Mouse (Mus musculus) limb, embryonic 13.5 days (tissue): ENCODE measurements around the gene Cdcp2. TPM values are rescaled to one million over a fixed set of nuclear protein-coding genes. Genes with fewer than 3 reads are reported as not detected.

ENCODE experiments used
- ATAC-seq: fragments of 200-750 bp; cut with Nextera tagmentation; 2 replicates; pipeline ENCODE4 v1.8.0; 2017; ENCODE audit warnings: low read depth, moderate number of reproducible peaks, moderate TSS enrichment; ENCODE audit not compliant: low FRiP score
- H3K27ac ChIP-seq: fragments of 300-500 bp; sonication (generic); 2 replicates; pipeline ENCODE4 v1.5.1; 2015; ENCODE audit warnings: inconsistent platforms, mild to moderate bottlenecking, moderate library complexity
- H3K27me3 ChIP-seq: fragments of 300-500 bp; sonication (generic); 2 replicates; pipeline ENCODE4 v1.6.1; 2015; ENCODE audit warnings: mild to moderate bottlenecking, inconsistent platforms
- H3K36me3 ChIP-seq: fragments of 300-500 bp; sonication (generic); 2 replicates; pipeline ENCODE4 v1.6.1; 2015; ENCODE audit warnings: inconsistent platforms, mild to moderate bottlenecking, moderate library complexity
- H3K4me1 ChIP-seq: fragments of 300-500 bp; sonication (generic); 2 replicates; pipeline ENCODE4 v1.6.1; 2015; ENCODE audit warnings: inconsistent platforms
- H3K4me2 ChIP-seq: fragments of 300-500 bp; sonication (generic); replicated peaks from 2 replicates; pipeline ENCODE4 v1.6.1; 2015; ENCODE audit warnings: inconsistent platforms, mild to moderate bottlenecking, moderate library complexity
- H3K4me3 ChIP-seq: fragments of 300-500 bp; sonication (generic); 2 replicates; pipeline ENCODE4 v1.5.1; 2015; ENCODE audit warnings: moderate library complexity, mild to moderate bottlenecking, inconsistent platforms
- H3K9ac ChIP-seq: fragments of 300-500 bp; sonication (generic); 2 replicates; pipeline ENCODE4 v1.6.1; 2015; ENCODE audit warnings: mild to moderate bottlenecking, inconsistent platforms
- H3K9me3 ChIP-seq: fragments of 300-500 bp; sonication (generic); 2 replicates; pipeline ENCODE4 v1.6.1; 2016; ENCODE audit warnings: inconsistent platforms
- WGBS: fragments of 180-500 bp; shearing (Covaris S2); methylation state at CpG from one replicate; pipeline ENCODE4 v1.1.7; 2015; 5-methylcytosine and 5-hydroxymethylcytosine counted together
- polyA plus RNA-seq: library from polyadenylated mRNA; unstranded; fragments of >200 nt; fragmentation: Nextera tagmentation; extraction: Ambion mirVana; gene quantifications from 2 replicates; pipeline ENCODE4 v1.2.1, GENCODE M21; 2015

The Cdcp2 gene
- 0.08 TPM in 1 of 2 replicates, not detected in the other for polyA plus RNA-seq

GRCm38 (mm10) chr4:107096841-107097373 lies at the start of gene Cdcp2:
Gene Cdcp2 (plus strand): TSS chr4:107096891.
- H3K9me3 ChIP-seq = no peaks in the 10 kb centered on the region
- WGBS = 46% methylated on average over 16 of the region's 16 CpGs
- H3K36me3 ChIP-seq = no peaks in the 10 kb centered on the region
- peaks cover 39% of the 10 kb centered on the region for H3K4me1 ChIP-seq
- no peaks in the 10 kb centered on the region for H3K27me3 ChIP-seq
- H3K4me2 ChIP-seq = peak within 1 kb of the TSS; percentile 23; the same call in 1 of the 2 replicates
- no peak within 1 kb of the TSS for H3K4me3 ChIP-seq
- H3K9ac ChIP-seq = no peak within 1 kb of the TSS; the same call in 1 of the 2 replicates
- H3K27ac ChIP-seq = no peak within 1 kb of the TSS; the same call in 1 of the 2 replicates
- no peak for ATAC-seq

GRCm38 (mm10) chr4:107047806-107048205 lies 48.9 kb upstream of the Cdcp2 start:
- Histone ChIP-seq H3K4me2 (no peak overlapping the region), H3K27me3 (no peaks in the 10 kb centered on the region), H3K36me3 (peaks cover 66% of the 10 kb centered on the region), H3K9ac (no peak overlapping the region), H3K27ac (no peak overlapping the region), H3K4me1 (no peaks in the 10 kb centered on the region), H3K4me3 (no peak overlapping the region), H3K9me3 (no peaks in the 10 kb centered on the region)
- no peak for ATAC-seq
- WGBS = 94% methylated on average over 5 of the region's 5 CpGs

GRCm38 (mm10) chr4:107048568-107049162 lies 48.0 kb upstream of the Cdcp2 start:
- H3K27me3 ChIP-seq = no peaks in the 10 kb centered on the region
- no peak overlapping the region for H3K27ac ChIP-seq
- no peak for ATAC-seq
- peaks cover 61% of the 10 kb centered on the region for H3K36me3 ChIP-seq
- H3K4me3 ChIP-seq = no peak overlapping the region
- H3K4me2 ChIP-seq = no peak overlapping the region
- WGBS = 88% methylated on average over 11 of the region's 11 CpGs
- no peaks in the 10 kb centered on the region for H3K4me1 ChIP-seq
- H3K9me3 ChIP-seq = no peaks in the 10 kb centered on the region
- no peak overlapping the region for H3K9ac ChIP-seq

- no peaks in the 10 kb centered on the region for H3K9me3 ChIP-seq
- H3K27me3 ChIP-seq = no peaks in the 10 kb centered on the region
- ATAC-seq = no peak
- H3K4me2 ChIP-seq = no peak overlapping the region
- 48% methylated on average over 3 of the region's 4 CpGs for WGBS
- no peak overlapping the region for H3K27ac ChIP-seq
- H3K9ac ChIP-seq = no peak overlapping the region
- no peaks in the 10 kb centered on the region for H3K4me1 ChIP-seq
- H3K36me3 ChIP-seq = peaks cover 47% of the 10 kb centered on the region
- H3K4me3 ChIP-seq = no peak overlapping the region
Measured at GRCm38 (mm10) chr4:107051889-107052288, 44.8 kb upstream of the Cdcp2 start.

GRCm38 (mm10) chr4:107052962-107053553 lies 43.6 kb upstream of the Cdcp2 start:
- Histone ChIP-seq H3K4me2 (no peak overlapping the region), H3K27ac (no peak overlapping the region; the same call in 1 of the 2 replicates), H3K36me3 (peaks cover 47% of the 10 kb centered on the region), H3K4me3 (no peak overlapping the region), H3K9ac (no peak overlapping the region), H3K27me3 (no peaks in the 10 kb centered on the region), H3K9me3 (no peaks in the 10 kb centered on the region), H3K4me1 (no peaks in the 10 kb centered on the region)
- 55% methylated on average over 5 of the region's 5 CpGs for WGBS
- no peak for ATAC-seq

- H3K27ac ChIP-seq = no peak overlapping the region
- peaks cover 60% of the 10 kb centered on the region for H3K36me3 ChIP-seq
- no peaks in the 10 kb centered on the region for H3K27me3 ChIP-seq
- WGBS = 83% methylated on average over 3 of the region's 3 CpGs
- no peaks in the 10 kb centered on the region for H3K9me3 ChIP-seq
- ATAC-seq = no peak
- H3K4me1 ChIP-seq = no peaks in the 10 kb centered on the region
- H3K9ac ChIP-seq = no peak overlapping the region
- H3K4me3 ChIP-seq = no peak overlapping the region
- no peak overlapping the region for H3K4me2 ChIP-seq
Measured at GRCm38 (mm10) chr4:107056088-107056487, 40.6 kb upstream of the Cdcp2 start.

- Histone ChIP-seq H3K27me3 (no peaks in the 10 kb centered on the region), H3K4me3 (no peak overlapping the region), H3K4me2 (no peak overlapping the region), H3K4me1 (no peaks in the 10 kb centered on the region), H3K9ac (no peak overlapping the region), H3K27ac (no peak overlapping the region), H3K9me3 (no peaks in the 10 kb centered on the region), H3K36me3 (peaks cover 82% of the 10 kb centered on the region)
- no peak for ATAC-seq
- WGBS = 88% methylated on average over 5 of the region's 5 CpGs
Measured at GRCm38 (mm10) chr4:107058346-107058745, 38.3 kb upstream of the Cdcp2 start.

- Histone ChIP-seq H3K27me3 (no peaks in the 10 kb centered on the region), H3K27ac (no peak overlapping the region), H3K9ac (no peak overlapping the region), H3K4me1 (no peaks in the 10 kb centered on the region), H3K36me3 (peaks cover 87% of the 10 kb centered on the region), H3K9me3 (no peaks in the 10 kb centered on the region), H3K4me3 (no peak overlapping the region), H3K4me2 (no peak overlapping the region)
- 84% methylated on average over 6 of the region's 6 CpGs for WGBS
- ATAC-seq = no peak
Measured at GRCm38 (mm10) chr4:107058781-107059180, 37.9 kb upstream of the Cdcp2 start.

GRCm38 (mm10) chr4:107061560-107061959 lies 35.1 kb upstream of the Cdcp2 start:
- Histone ChIP-seq H3K4me3 (no peak overlapping the region), H3K4me2 (no peak overlapping the region), H3K9ac (no peak overlapping the region), H3K27me3 (no peaks in the 10 kb centered on the region), H3K9me3 (no peaks in the 10 kb centered on the region), H3K27ac (no peak overlapping the region), H3K4me1 (peaks cover 8% of the 10 kb centered on the region), H3K36me3 (peaks cover 78% of the 10 kb centered on the region)
- no peak for ATAC-seq
- 90% methylated on average over 4 of the region's 4 CpGs for WGBS

GRCm38 (mm10) chr4:107063214-107063613 lies 33.5 kb upstream of the Cdcp2 start:
- no peak for ATAC-seq
- Histone ChIP-seq H3K36me3 (peaks cover 62% of the 10 kb centered on the region), H3K4me1 (peaks cover 13% of the 10 kb centered on the region), H3K9me3 (no peaks in the 10 kb centered on the region), H3K27ac (no peak overlapping the region), H3K4me3 (no peak overlapping the region), H3K9ac (no peak overlapping the region), H3K4me2 (no peak overlapping the region), H3K27me3 (no peaks in the 10 kb centered on the region)
- WGBS = 86% methylated on average over 3 of the region's 3 CpGs

- WGBS = 81% methylated on average over 5 of the region's 5 CpGs
- H3K9me3 ChIP-seq = no peaks in the 10 kb centered on the region
Measured at GRCm38 (mm10) chr4:107064394-107065098, 32.1 kb upstream of the Cdcp2 start.

More at GRCm38 (mm10) chr4:107064394-107065098, 32.1 kb upstream of the Cdcp2 start:
- H3K27ac ChIP-seq = no peak overlapping the region
- no peak overlapping the region for H3K4me3 ChIP-seq
- ATAC-seq = no peak
- no peak overlapping the region for H3K4me2 ChIP-seq
- H3K4me1 ChIP-seq = peaks cover 13% of the 10 kb centered on the region
- H3K27me3 ChIP-seq = no peaks in the 10 kb centered on the region
- peaks cover 48% of the 10 kb centered on the region for H3K36me3 ChIP-seq
- no peak overlapping the region for H3K9ac ChIP-seq
